Mouse (Mus musculus): ENCODE results near the gene Zbtb2.
"Not testable (repeated sequence)": the region's sequence is repeated elsewhere in the genome, so short reads cannot be mapped to it uniquely, and the experiment has no call there.

The Zbtb2 gene

GRCm38 (mm10) chr10:4387701-4388383 lies at the start of gene Zbtb2:
Gene Zbtb2 (minus strand): TSS chr10:4388108.
- peak; percentile 72 to 84 for DNase-seq

- no peak for DNase-seq
Measured at GRCm38 (mm10) chr10:4435416-4435815, 47.5 kb upstream of the Zbtb2 start.

GRCm38 (mm10) chr10:4433871-4434270 lies 46.0 kb upstream of the Zbtb2 start:
- DNase-seq = not testable (repeated sequence)

GRCm38 (mm10) chr10:4432996-4433755 lies 45.3 kb upstream of the Zbtb2 start:
- DNase-seq = no peak

GRCm38 (mm10) chr10:4432123-4432931 lies 44.4 kb upstream of the Zbtb2 start, which contains the start of the genes Rmnd1 and Armt1:
Gene Rmnd1 (minus strand): TSS chr10:4432388.
Gene Armt1 (plus strand): TSS chr10:4432467.
- peak; percentile 98 to 99 for DNase-seq

GRCm38 (mm10) chr10:4431746-4432122 lies 43.8 kb upstream of the Zbtb2 start:
- no peak for DNase-seq

GRCm38 (mm10) chr10:4430826-4431225 lies 42.9 kb upstream of the Zbtb2 start:
- DNase-seq = peak; percentile 69 to 83

GRCm38 (mm10) chr10:4430399-4430798 lies 42.5 kb upstream of the Zbtb2 start:
- DNase-seq = no peak

GRCm38 (mm10) chr10:4425245-4425644 lies 37.3 kb upstream of the Zbtb2 start:
- no peak for DNase-seq

GRCm38 (mm10) chr10:4407191-4407590 lies 19.3 kb upstream of the Zbtb2 start:
- no peak for DNase-seq

- no peak for DNase-seq
Measured at GRCm38 (mm10) chr10:4405511-4405910, 17.6 kb upstream of the Zbtb2 start.

- DNase-seq = peak; percentile 27 to 61
Measured at GRCm38 (mm10) chr10:4404895-4405491, 17.1 kb upstream of the Zbtb2 start.

- peak; percentile 31 to 41 for DNase-seq
Measured at GRCm38 (mm10) chr10:4398058-4398457, 10.2 kb upstream of the Zbtb2 start.

GRCm38 (mm10) chr10:4395321-4395720 lies 7.4 kb upstream of the Zbtb2 start:
- no peak for DNase-seq

- DNase-seq = peak; percentile 38 to 59
Measured at GRCm38 (mm10) chr10:4391851-4392250, 3.9 kb upstream of the Zbtb2 start.

- DNase-seq = no peak
Measured at GRCm38 (mm10) chr10:4391076-4391475, 3.2 kb upstream of the Zbtb2 start.

- DNase-seq = no peak
Measured at GRCm38 (mm10) chr10:4390550-4390949, 2.6 kb upstream of the Zbtb2 start.

GRCm38 (mm10) chr10:4389461-4390112 lies 1.7 kb upstream of the Zbtb2 start:
- DNase-seq = no peak

- DNase-seq = no peak
Measured at GRCm38 (mm10) chr10:4389036-4389435, 1.1 kb upstream of the Zbtb2 start.

- DNase-seq = no peak
Measured at GRCm38 (mm10) chr10:4388384-4388745, 457 bp upstream of the Zbtb2 start.

GRCm38 (mm10) chr10:4386609-4387591 lies 1.0 kb downstream of the Zbtb2 start:
- DNase-seq = peak; percentile 94 to 97
